In the genomic region with DNA sequence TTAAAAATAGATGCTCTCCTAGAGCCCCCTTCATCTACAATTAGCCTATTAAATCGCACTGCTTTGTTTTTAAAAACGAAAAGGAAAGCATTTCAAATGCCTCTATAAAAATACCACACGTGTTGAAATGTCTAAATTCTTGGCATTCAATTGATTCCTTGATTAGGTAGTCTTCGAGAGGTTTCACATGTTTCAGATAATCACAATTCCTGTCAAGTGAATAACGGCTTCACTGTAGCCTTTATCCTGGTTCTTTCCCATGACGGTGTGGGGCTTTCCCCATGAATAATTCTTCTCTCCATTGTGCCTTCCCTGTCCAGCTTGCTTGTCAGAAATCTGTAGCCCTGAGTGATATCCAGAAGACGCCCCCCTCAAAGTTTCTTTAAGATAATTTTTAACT, we compare ENCODE assay signal across 16 mouse cellular contexts.
"Had no signal": no experiment of that assay in that cellular context is flagged by ENCODE, and none has a peak within 500 bp of the region (broad histone marks: within the 10 kb centered on the region; RNA-seq: fewer than 3 reads in every experiment).

No protein-coding gene starts in this region.

- H3K27ac ChIP-seq: kidney, embryonic 15.5 days; limb, embryonic 13.5 days; liver, embryonic 14.5 days; midbrain, embryonic 15.5 days; neural tube, embryonic 12.5 days; stomach, embryonic 15.5 days had no signal

- H3K27me3 ChIP-seq: kidney, embryonic 15.5 days; limb, embryonic 13.5 days; megakaryocyte, embryonic 14.5 days; midbrain, embryonic 15.5 days; neural tube, embryonic 12.5 days; stomach, embryonic 15.5 days had no signal

- H3K9ac ChIP-seq: kidney, embryonic 15.5 days; limb, embryonic 13.5 days; liver, embryonic 14.5 days; midbrain, embryonic 15.5 days; neural tube, embryonic 12.5 days; stomach, embryonic 15.5 days had no signal

- ATAC-seq: midbrain, embryonic 15.5 days had no signal

- H3K4me2 ChIP-seq: kidney, embryonic 15.5 days; limb, embryonic 13.5 days; midbrain, embryonic 11.5 days; midbrain, embryonic 15.5 days; neural tube, embryonic 12.5 days; stomach, embryonic 15.5 days had no signal

- H3K4me3 ChIP-seq: kidney, embryonic 15.5 days; limb, embryonic 13.5 days; megakaryocyte, embryonic 14.5 days; midbrain, embryonic 15.5 days; neural tube, embryonic 12.5 days; stomach, embryonic 15.5 days had no signal

- H3K36me3 ChIP-seq: kidney, embryonic 15.5 days; limb, embryonic 13.5 days; midbrain, embryonic 15.5 days; neural tube, embryonic 12.5 days; stomach, embryonic 15.5 days had no signal

- H3K9me3 ChIP-seq: kidney, embryonic 15.5 days; limb, embryonic 13.5 days; megakaryocyte, embryonic 14.5 days; midbrain, embryonic 15.5 days; neural tube, embryonic 12.5 days; stomach, embryonic 15.5 days had no signal

- DNase-seq: kidney, adult 2 months; kidney, postnatal 14 days; left cerebral cortex, postnatal 4 days; lung, adult 18-20 months; retina, postnatal 1 day; right cerebral cortex, postnatal 14 days; thymus, adult 2 months; thymus, postnatal 25 days had no signal

- H3K4me1 ChIP-seq: limb, embryonic 13.5 days; megakaryocyte, embryonic 14.5 days; midbrain, embryonic 15.5 days; neural tube, embryonic 12.5 days; stomach, embryonic 15.5 days had no signal
